Mouse (Mus musculus) embryonic facial prominence, embryonic 10.5 days (tissue): ENCODE data around the gene Trip12. TPM values are rescaled to one million over a fixed set of nuclear protein-coding genes. Genes with fewer than 3 reads are reported as not detected.
A peak's percentile ranks its signal among the peaks of the same experiment; 100 is the strongest.

Source experiments
- DNase-seq: peaks from one replicate; pipeline ENCODE4 v3.0.0-alpha.2; 2017; ENCODE audit warnings: low spot score
- H3K27ac ChIP-seq: fragments of 300-500 bp; sonication (generic); replicated peaks from 2 replicates; pipeline ENCODE4 v1.5.1; 2016; ENCODE audit warnings: mild to moderate bottlenecking
- H3K27me3 ChIP-seq: fragments of 300-500 bp; sonication (generic); replicated peaks from 2 replicates; pipeline ENCODE4 v1.6.1; 2016; ENCODE audit warnings: low read depth, mild to moderate bottlenecking; ENCODE audit not compliant: poor library complexity, severe bottlenecking
- H3K36me3 ChIP-seq: fragments of 300-500 bp; sonication (generic); replicated peaks from 2 replicates; pipeline ENCODE4 v1.6.1; 2016; ENCODE audit warnings: mild to moderate bottlenecking, moderate library complexity
- H3K4me1 ChIP-seq: fragments of 300-500 bp; sonication (generic); 2 replicates; pipeline ENCODE4 v1.6.1; 2016
- H3K4me3 ChIP-seq: fragments of 300-500 bp; sonication (generic); 2 replicates; pipeline ENCODE4 v1.5.1; 2016; ENCODE audit warnings: mild to moderate bottlenecking, moderate library complexity
- H3K9me3 ChIP-seq: fragments of 300-500 bp; sonication (generic); 2 replicates; pipeline ENCODE4 v1.6.1; 2016; ENCODE audit warnings: mild to moderate bottlenecking
- WGBS: fragments of 180-500 bp; shearing (Covaris S2); methylation state at CpG from one replicate; pipeline ENCODE4 v1.1.7; 2016; 5-methylcytosine and 5-hydroxymethylcytosine counted together
- polyA plus RNA-seq: library from polyadenylated mRNA; unstranded; fragments of >200 nt; fragmentation: Nextera tagmentation; extraction: Ambion mirVana; gene quantifications from 2 replicates; pipeline ENCODE4 v1.2.1, GENCODE M21; 2016

Trip12 gene
- polyA plus RNA-seq, 1 experiment from 2014 or later: 86.5 TPM

DNA sequence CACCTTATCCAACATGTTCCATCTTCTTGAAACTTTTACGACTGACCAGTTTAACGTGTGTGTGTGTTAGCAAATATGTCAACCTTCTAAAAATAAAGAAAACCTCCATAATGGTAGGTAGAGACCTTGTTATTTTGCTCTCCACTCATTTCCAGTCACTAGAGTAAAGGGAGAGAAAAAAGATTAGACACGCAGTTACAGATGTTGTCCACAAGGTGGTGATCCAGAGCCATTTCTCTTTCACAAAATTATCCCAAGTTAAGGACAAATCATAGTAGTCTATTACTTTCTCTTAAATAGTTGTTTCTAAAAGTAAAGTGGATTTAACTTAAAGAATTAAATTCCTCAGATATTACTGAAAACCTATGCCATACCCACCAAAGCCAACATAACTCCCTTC is 106.5 kb downstream of the Trip12 start:
- Histone ChIP-seq H3K36me3 (peaks cover 83% of the 10 kb centered on the region), H3K27me3 (no peaks in the 10 kb centered on the region), H3K4me3 (no peak overlapping the region), H3K27ac (no peak overlapping the region), H3K9me3 (no peaks in the 10 kb centered on the region), H3K4me1 (no peaks in the 10 kb centered on the region)
- 67% methylated on average over 3 of the region's 3 CpGs for WGBS
- no peak for DNase-seq

- H3K27me3 ChIP-seq: no peaks in the 10 kb centered on the region
- H3K9me3 ChIP-seq: no peaks in the 10 kb centered on the region
- H3K4me3 ChIP-seq: no peak overlapping the region
- no peak overlapping the region for H3K27ac ChIP-seq
- H3K36me3 ChIP-seq: peaks cover 82% of the 10 kb centered on the region
- 86% methylated on average over 1 of the region's 1 CpGs for WGBS
- no peak for DNase-seq
- no peaks in the 10 kb centered on the region for H3K4me1 ChIP-seq
These were observed 108.6 kb downstream of the Trip12 start for GRCm38 (mm10) chr1:84731763-84732162.

GRCm38 (mm10) chr1:84722841-84723240 is 117.5 kb downstream of the Trip12 start:
- Histone ChIP-seq H3K4me1 (no peaks in the 10 kb centered on the region), H3K27me3 (no peaks in the 10 kb centered on the region), H3K9me3 (no peaks in the 10 kb centered on the region), H3K27ac (no peak overlapping the region), H3K36me3 (peaks cover 60% of the 10 kb centered on the region), H3K4me3 (no peak overlapping the region)
- no peak for DNase-seq

DNA sequence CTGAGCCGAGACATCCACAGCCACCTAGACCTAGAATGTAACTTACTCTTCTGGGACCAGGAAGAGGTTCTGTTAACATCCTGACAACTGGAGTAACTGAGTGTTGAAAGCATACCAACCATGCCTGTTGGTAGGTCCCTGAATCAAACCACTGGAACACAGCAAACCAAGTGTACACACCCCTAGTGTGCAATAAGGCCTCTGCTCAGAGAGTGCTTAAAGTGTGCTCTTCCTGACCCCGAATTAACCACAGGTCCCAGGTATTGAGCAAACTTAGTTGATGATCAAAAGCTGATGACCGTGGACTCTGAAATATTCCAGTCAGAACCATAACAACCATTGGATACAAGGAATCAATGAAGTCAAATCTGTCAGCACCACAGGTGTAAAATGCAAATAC is 117.9 kb downstream of the Trip12 start:
- peaks cover 55% of the 10 kb centered on the region for H3K36me3 ChIP-seq
- H3K4me3 ChIP-seq: no peak overlapping the region
- no peak overlapping the region for H3K27ac ChIP-seq
- H3K9me3 ChIP-seq: no peaks in the 10 kb centered on the region
- 92% methylated on average over 3 of the region's 3 CpGs for WGBS
- no peak for DNase-seq
- no peaks in the 10 kb centered on the region for H3K4me1 ChIP-seq
- H3K27me3 ChIP-seq: no peaks in the 10 kb centered on the region

GRCm38 (mm10) chr1:84721942-84722341 is 118.4 kb downstream of the Trip12 start:
- no peaks in the 10 kb centered on the region for H3K4me1 ChIP-seq
- H3K9me3 ChIP-seq: no peaks in the 10 kb centered on the region
- peaks cover 51% of the 10 kb centered on the region for H3K36me3 ChIP-seq
- no peak for DNase-seq
- no peak overlapping the region for H3K4me3 ChIP-seq
- H3K27ac ChIP-seq: no peak overlapping the region
- H3K27me3 ChIP-seq: no peaks in the 10 kb centered on the region
- WGBS: 94% methylated on average over 3 of the region's 3 CpGs

- Histone ChIP-seq H3K27me3 (peaks cover 12% of the 10 kb centered on the region; the same call in 1 of the 2 replicates), H3K4me1 (peaks cover 7% of the 10 kb centered on the region; the same call in 1 of the 2 replicates), H3K36me3 (no peaks in the 10 kb centered on the region), H3K9me3 (no peaks in the 10 kb centered on the region), H3K4me3 (peak overlapping the region; percentile 49), H3K27ac (no peak overlapping the region)
- 23% methylated on average over 31 of the region's 31 CpGs for WGBS
- peak; percentile 13 for DNase-seq
These were observed 130.2 kb downstream of the Trip12 start for GRCm38 (mm10) chr1:84709810-84710785.

GRCm38 (mm10) chr1:84709406-84709805 is 130.9 kb downstream of the Trip12 start:
- peaks cover 7% of the 10 kb centered on the region; the same call in 1 of the 2 replicates for H3K4me1 ChIP-seq
- H3K4me3 ChIP-seq: peak overlapping the region; percentile 49
- H3K27me3 ChIP-seq: peaks cover 12% of the 10 kb centered on the region; the same call in 1 of the 2 replicates
- peak; percentile 15 for DNase-seq
- no peaks in the 10 kb centered on the region for H3K36me3 ChIP-seq
- H3K27ac ChIP-seq: no peak overlapping the region
- 16% methylated on average over 5 of the region's 5 CpGs for WGBS
- no peaks in the 10 kb centered on the region for H3K9me3 ChIP-seq

GRCm38 (mm10) chr1:84700254-84700653 is 140.1 kb downstream of the Trip12 start:
- WGBS: 95% methylated on average over 6 of the region's 6 CpGs
- no peak for DNase-seq
- no peak overlapping the region for H3K27ac ChIP-seq
- no peaks in the 10 kb centered on the region for H3K9me3 ChIP-seq
- H3K4me1 ChIP-seq: peaks cover 11% of the 10 kb centered on the region
- H3K27me3 ChIP-seq: peaks cover 13% of the 10 kb centered on the region
- H3K4me3 ChIP-seq: no peak overlapping the region
- no peaks in the 10 kb centered on the region for H3K36me3 ChIP-seq

DNA sequence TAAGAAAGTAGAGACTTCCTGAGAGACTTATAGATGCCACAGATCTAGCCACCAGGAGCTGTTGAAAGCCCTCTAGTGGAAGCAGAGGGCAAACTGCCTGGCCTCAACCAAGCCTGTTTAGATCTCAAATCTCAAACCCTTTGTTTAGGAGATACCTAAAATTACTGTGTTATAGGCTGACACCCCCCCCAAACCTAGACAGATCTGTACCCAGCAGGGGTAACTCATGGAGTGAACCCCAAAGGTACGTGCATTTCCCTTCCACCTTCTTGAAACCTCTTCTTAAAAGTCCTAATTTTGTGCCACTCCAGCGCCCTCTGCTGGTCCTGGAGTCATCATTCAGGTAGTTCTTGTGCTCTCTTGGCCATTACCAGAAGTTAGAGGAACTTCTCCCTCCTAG is 143.2 kb downstream of the Trip12 start:
- Histone ChIP-seq H3K4me3 (no peak overlapping the region), H3K4me1 (peaks cover 18% of the 10 kb centered on the region), H3K27ac (no peak overlapping the region), H3K27me3 (peaks cover 41% of the 10 kb centered on the region), H3K36me3 (no peaks in the 10 kb centered on the region), H3K9me3 (no peaks in the 10 kb centered on the region)
- WGBS: 3% methylated on average over 2 of the region's 2 CpGs
- DNase-seq: peak; percentile 60

GRCm38 (mm10) chr1:84695517-84696411 is 144.6 kb downstream of the Trip12 start, which contains the start of gene Dner:
Gene Dner, minus strand, starts transcription at chr1:84696221.
- H3K4me1 ChIP-seq: peaks cover 18% of the 10 kb centered on the region
- DNase-seq: peak; percentile 92
- under 1% methylated on average over 75 of the region's 75 CpGs for WGBS
- H3K4me3 ChIP-seq: peak within 1 kb of the TSS; percentile 74
- H3K9me3 ChIP-seq: no peaks in the 10 kb centered on the region
- peak within 1 kb of the TSS; percentile 35; the same call in 1 of the 2 replicates for H3K27ac ChIP-seq
- peaks cover 41% of the 10 kb centered on the region for H3K27me3 ChIP-seq
- no peaks in the 10 kb centered on the region for H3K36me3 ChIP-seq

- Histone ChIP-seq H3K36me3 (no peaks in the 10 kb centered on the region), H3K4me3 (peak overlapping the region; percentile 74), H3K4me1 (peaks cover 18% of the 10 kb centered on the region), H3K27me3 (peaks cover 41% of the 10 kb centered on the region), H3K9me3 (no peaks in the 10 kb centered on the region), H3K27ac (peak overlapping the region; percentile 35; the same call in 1 of the 2 replicates)
- peak; percentile 20 for DNase-seq
- WGBS: 13% methylated on average over 26 of the region's 26 CpGs
These were observed 145.4 kb downstream of the Trip12 start for GRCm38 (mm10) chr1:84694688-84695474.

DNA sequence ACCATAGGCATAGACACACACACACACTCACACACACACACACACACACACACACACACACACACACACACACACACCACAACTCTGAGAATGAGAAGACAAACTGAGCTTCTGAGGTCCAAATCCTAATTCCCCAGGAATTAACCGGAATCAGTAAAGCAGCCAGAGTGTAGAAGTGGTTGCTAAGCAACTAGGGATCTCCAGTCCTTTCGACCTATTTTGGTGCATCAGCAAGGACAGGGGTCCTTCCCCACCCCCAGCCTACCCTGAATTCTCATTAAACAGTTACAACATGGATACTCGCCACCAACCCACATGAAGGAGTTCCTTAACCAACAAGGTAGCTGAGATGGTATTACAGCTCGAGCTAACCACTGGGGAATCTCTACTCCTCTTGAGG is 162.4 kb downstream of the Trip12 start:
- no peak overlapping the region for H3K27ac ChIP-seq
- no peaks in the 10 kb centered on the region for H3K9me3 ChIP-seq
- no peaks in the 10 kb centered on the region for H3K36me3 ChIP-seq
- no peaks in the 10 kb centered on the region for H3K27me3 ChIP-seq
- no peak overlapping the region for H3K4me3 ChIP-seq
- DNase-seq: no peak
- WGBS: 64% methylated on average over 4 of the region's 4 CpGs
- no peaks in the 10 kb centered on the region for H3K4me1 ChIP-seq
